Mouse (Mus musculus): Measurements from ENCODE around the gene Agxt. TPM values are rescaled to one million over a fixed set of nuclear protein-coding genes. Genes with fewer than 3 reads are reported as not detected.

The Agxt gene
- polyA plus RNA-seq, 1 experiment from 2014 or later = not detected

- Histone ChIP-seq H3K4me2 (replicated peaks; ENCODE audit: low read depth, low read length) (no peak overlapping the region), H3K9ac (replicated peaks; ENCODE audit: low read depth, low read length) (no peak overlapping the region; the same call in 1 of the 2 replicates), H3K27me3 (ENCODE audit: control insufficient read depth, insufficient read depth, low read length) (no peaks in the 10 kb centered on the region), H3K27ac (ENCODE audit: low read length) (no peak overlapping the region), H3K4me1 (ENCODE audit: control insufficient read depth, insufficient read depth, low read length) (peaks cover 17% of the 10 kb centered on the region; the same call in 1 of the 2 replicates), H3K36me3 (ENCODE audit: control insufficient read depth, insufficient read depth, low read length) (no peaks in the 10 kb centered on the region), H3K9me3 (ENCODE audit: control insufficient read depth, low read depth, low read length) (no peaks in the 10 kb centered on the region), H3K4me3 (ENCODE audit: low read depth, low read length) (no peak overlapping the region)
- WGBS = 52% methylated on average over 4 of the region's 4 CpGs
- no peak for ATAC-seq (ENCODE audit: insufficient number of reproducible peaks, insufficient read depth, low FRiP score, low read depth)
Observed at GRCm38 (mm10) chr1:93173665-93174064, 38.6 kb downstream of the Agxt start.

- 0% methylated on average over 4 of the region's 4 CpGs for WGBS
- Histone ChIP-seq H3K4me1 (ENCODE audit: control insufficient read depth, insufficient read depth, low read length) (peaks cover 17% of the 10 kb centered on the region; the same call in 1 of the 2 replicates), H3K9me3 (ENCODE audit: control insufficient read depth, low read depth, low read length) (no peaks in the 10 kb centered on the region), H3K27me3 (ENCODE audit: control insufficient read depth, insufficient read depth, low read length) (no peaks in the 10 kb centered on the region), H3K36me3 (ENCODE audit: control insufficient read depth, insufficient read depth, low read length) (no peaks in the 10 kb centered on the region), H3K4me3 (ENCODE audit: low read depth, low read length) (no peak overlapping the region), H3K4me2 (replicated peaks; ENCODE audit: low read depth, low read length) (no peak overlapping the region), H3K9ac (replicated peaks; ENCODE audit: low read depth, low read length) (no peak overlapping the region), H3K27ac (ENCODE audit: low read length) (no peak overlapping the region)
- ATAC-seq (ENCODE audit: insufficient number of reproducible peaks, insufficient read depth, low FRiP score, low read depth) = peak; percentile 65; the same call in 1 of the 2 replicates
Observed at GRCm38 (mm10) chr1:93174399-93174798, 39.4 kb downstream of the Agxt start.

GRCm38 (mm10) chr1:93175849-93176248, 40.8 kb downstream of the Agxt start:
- no peak for ATAC-seq (ENCODE audit: insufficient number of reproducible peaks, insufficient read depth, low FRiP score, low read depth)
- Histone ChIP-seq H3K36me3 (ENCODE audit: control insufficient read depth, insufficient read depth, low read length) (no peaks in the 10 kb centered on the region), H3K4me3 (ENCODE audit: low read depth, low read length) (peak overlapping the region; percentile 25; the same call in 1 of the 2 replicates), H3K9me3 (ENCODE audit: control insufficient read depth, low read depth, low read length) (no peaks in the 10 kb centered on the region), H3K27me3 (ENCODE audit: control insufficient read depth, insufficient read depth, low read length) (no peaks in the 10 kb centered on the region), H3K9ac (replicated peaks; ENCODE audit: low read depth, low read length) (no peak overlapping the region), H3K27ac (ENCODE audit: low read length) (peak overlapping the region; percentile 91; the same call in 1 of the 2 replicates), H3K4me1 (ENCODE audit: control insufficient read depth, insufficient read depth, low read length) (peaks cover 17% of the 10 kb centered on the region; the same call in 1 of the 2 replicates), H3K4me2 (replicated peaks; ENCODE audit: low read depth, low read length) (peak overlapping the region; percentile 46)
- WGBS = 10% methylated on average over 6 of the region's 6 CpGs

- Histone ChIP-seq H3K4me3 (ENCODE audit: low read depth, low read length) (peak overlapping the region; percentile 25), H3K27me3 (ENCODE audit: control insufficient read depth, insufficient read depth, low read length) (no peaks in the 10 kb centered on the region), H3K9me3 (ENCODE audit: control insufficient read depth, low read depth, low read length) (no peaks in the 10 kb centered on the region), H3K36me3 (ENCODE audit: control insufficient read depth, insufficient read depth, low read length) (no peaks in the 10 kb centered on the region), H3K9ac (replicated peaks; ENCODE audit: low read depth, low read length) (no peak overlapping the region; the same call in 1 of the 2 replicates), H3K4me1 (ENCODE audit: control insufficient read depth, insufficient read depth, low read length) (peaks cover 17% of the 10 kb centered on the region; the same call in 1 of the 2 replicates), H3K4me2 (replicated peaks; ENCODE audit: low read depth, low read length) (peak overlapping the region; percentile 46), H3K27ac (ENCODE audit: low read length) (peak overlapping the region; percentile 91)
- WGBS = 2% methylated on average over 41 of the region's 44 CpGs
- ATAC-seq (ENCODE audit: insufficient number of reproducible peaks, insufficient read depth, low FRiP score, low read depth) = peak; percentile 71
Observed at GRCm38 (mm10) chr1:93176525-93177332, 41.7 kb downstream of the Agxt start.

GRCm38 (mm10) chr1:93182281-93182680, 47.2 kb downstream of the Agxt start:
- no peaks in the 10 kb centered on the region for H3K27me3 ChIP-seq (ENCODE audit: control insufficient read depth, insufficient read depth, low read length)
- no peak overlapping the region for H3K9ac ChIP-seq (replicated peaks; ENCODE audit: low read depth, low read length)
- no peak overlapping the region for H3K27ac ChIP-seq (ENCODE audit: low read length)
- ATAC-seq (ENCODE audit: insufficient number of reproducible peaks, insufficient read depth, low FRiP score, low read depth) = no peak
- H3K36me3 ChIP-seq (ENCODE audit: control insufficient read depth, insufficient read depth, low read length) = no peaks in the 10 kb centered on the region
- 87% methylated on average over 7 of the region's 7 CpGs for WGBS
- H3K9me3 ChIP-seq (ENCODE audit: control insufficient read depth, low read depth, low read length) = no peaks in the 10 kb centered on the region
- H3K4me2 ChIP-seq (replicated peaks; ENCODE audit: low read depth, low read length) = no peak overlapping the region
- peaks cover 3% of the 10 kb centered on the region; the same call in 1 of the 2 replicates for H3K4me1 ChIP-seq (ENCODE audit: control insufficient read depth, insufficient read depth, low read length)
- no peak overlapping the region for H3K4me3 ChIP-seq (ENCODE audit: low read depth, low read length)

GRCm38 (mm10) chr1:93184071-93184828, 49.2 kb downstream of the Agxt start:
- 75% methylated on average over 14 of the region's 14 CpGs for WGBS

GRCm38 (mm10) chr1:93190726-93191305, 55.8 kb downstream of the Agxt start:
- WGBS = 12% methylated on average over 11 of the region's 17 CpGs
- H3K27me3 ChIP-seq (ENCODE audit: control insufficient read depth, insufficient read depth, low read length) = no peaks in the 10 kb centered on the region
- no peaks in the 10 kb centered on the region for H3K9me3 ChIP-seq (ENCODE audit: control insufficient read depth, low read depth, low read length)
- peak overlapping the region; percentile 14; the same call in 1 of the 2 replicates for H3K4me2 ChIP-seq (replicated peaks; ENCODE audit: low read depth, low read length)
- no peaks in the 10 kb centered on the region for H3K36me3 ChIP-seq (ENCODE audit: control insufficient read depth, insufficient read depth, low read length)
- H3K9ac ChIP-seq (replicated peaks; ENCODE audit: low read depth, low read length) = no peak overlapping the region
- H3K4me1 ChIP-seq (ENCODE audit: control insufficient read depth, insufficient read depth, low read length) = 0 out of 2 replicates have a peak, but pooled peaks cover 3% of the 10 kb centered on the region
- no peak; the same call in 1 of the 2 replicates for ATAC-seq (ENCODE audit: insufficient number of reproducible peaks, insufficient read depth, low FRiP score, low read depth)
- H3K4me3 ChIP-seq (ENCODE audit: low read depth, low read length) = no peak overlapping the region
- H3K27ac ChIP-seq (ENCODE audit: low read length) = no peak overlapping the region

More at GRCm38 (mm10) chr1:93184071-93184828, 49.2 kb downstream of the Agxt start:
- Histone ChIP-seq H3K27me3 (ENCODE audit: control insufficient read depth, insufficient read depth, low read length) (no peaks in the 10 kb centered on the region), H3K4me2 (replicated peaks; ENCODE audit: low read depth, low read length) (no peak overlapping the region), H3K4me3 (ENCODE audit: low read depth, low read length) (no peak overlapping the region), H3K27ac (ENCODE audit: low read length) (no peak overlapping the region), H3K9ac (replicated peaks; ENCODE audit: low read depth, low read length) (no peak overlapping the region), H3K36me3 (ENCODE audit: control insufficient read depth, insufficient read depth, low read length) (no peaks in the 10 kb centered on the region), H3K4me1 (ENCODE audit: control insufficient read depth, insufficient read depth, low read length) (no peaks in the 10 kb centered on the region), H3K9me3 (ENCODE audit: control insufficient read depth, low read depth, low read length) (no peaks in the 10 kb centered on the region)
- ATAC-seq (ENCODE audit: insufficient number of reproducible peaks, insufficient read depth, low FRiP score, low read depth) = no peak

- Histone ChIP-seq H3K4me3 (ENCODE audit: low read depth, low read length) (no peak overlapping the region), H3K36me3 (ENCODE audit: control insufficient read depth, insufficient read depth, low read length) (no peaks in the 10 kb centered on the region)
- WGBS = 93% methylated on average over 3 of the region's 3 CpGs
Observed at GRCm38 (mm10) chr1:93194961-93195360, 59.9 kb downstream of the Agxt start.

More at GRCm38 (mm10) chr1:93194961-93195360, 59.9 kb downstream of the Agxt start:
- H3K9me3 ChIP-seq (ENCODE audit: control insufficient read depth, low read depth, low read length) = no peaks in the 10 kb centered on the region
- 0 out of 2 replicates have a peak, but pooled peaks cover 3% of the 10 kb centered on the region for H3K4me1 ChIP-seq (ENCODE audit: control insufficient read depth, insufficient read depth, low read length)
- H3K9ac ChIP-seq (replicated peaks; ENCODE audit: low read depth, low read length) = no peak overlapping the region
- no peak overlapping the region for H3K27ac ChIP-seq (ENCODE audit: low read length)
- H3K27me3 ChIP-seq (ENCODE audit: control insufficient read depth, insufficient read depth, low read length) = no peaks in the 10 kb centered on the region
- no peak for ATAC-seq (ENCODE audit: insufficient number of reproducible peaks, insufficient read depth, low FRiP score, low read depth)
- no peak overlapping the region for H3K4me2 ChIP-seq (replicated peaks; ENCODE audit: low read depth, low read length)

Measured in stomach, embryonic 14.5 days (tissue).